Mouse (Mus musculus) ES-Bruce4 (cell line): ENCODE measurements around the gene Acer3.

Source experiments
- CTCF ChIP-seq: IDR thresholded peaks from one replicate; pipeline ENCODE4 v1.8.1; 2011; ENCODE audit warnings: low read depth, low read length
- EP300 ChIP-seq: IDR thresholded peaks from 2 replicates; pipeline ENCODE4 v1.6.1; 2011; ENCODE audit warnings: low read depth, low read length; ENCODE audit not compliant: insufficient read depth
- POLR2A ChIP-seq: IDR thresholded peaks from one replicate; pipeline ENCODE4 v1.8.1; 2011; ENCODE audit warnings: low read length; ENCODE audit not compliant: insufficient read depth

GRCm38 (mm10) chr7:98194026-98194792, 126.8 kb downstream of the Acer3 start:
- TF ChIP-seq CTCF (no peak), POLR2A (no peak), EP300 (no peak)
